Mouse (Mus musculus) ovary, adult 18-20 months (tissue): ENCODE data around the gene Dpf1.
A peak's percentile ranks its signal among the peaks of the same experiment; 100 is the strongest.

ENCODE experiments used
- DNase-seq: peaks from one replicate; pipeline ENCODE4 v3.0.0; 2022; ENCODE audit warnings: low spot score, mixed read lengths

Gene Dpf1

DNA sequence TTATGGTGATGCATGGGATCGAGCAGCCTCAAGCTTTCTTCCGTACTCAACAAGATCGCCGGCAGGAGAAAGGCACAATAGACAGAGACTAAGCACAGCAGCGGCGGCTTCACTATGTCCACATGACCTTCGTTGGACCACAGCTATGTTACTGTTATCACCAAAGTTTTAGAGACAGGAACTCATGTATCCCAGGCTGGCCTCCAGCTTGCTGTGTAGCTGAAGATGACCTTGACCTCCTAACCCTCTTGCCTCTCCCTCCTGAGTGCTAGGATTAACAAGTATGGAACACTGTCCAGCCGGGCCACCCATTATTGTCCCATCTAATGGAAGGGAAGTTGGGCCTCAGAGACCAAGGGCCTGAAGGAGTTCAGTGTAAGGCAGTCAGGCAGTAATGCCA, 37.1 kb downstream of the Dpf1 start:
- DNase-seq: peak; percentile 54

DNA sequence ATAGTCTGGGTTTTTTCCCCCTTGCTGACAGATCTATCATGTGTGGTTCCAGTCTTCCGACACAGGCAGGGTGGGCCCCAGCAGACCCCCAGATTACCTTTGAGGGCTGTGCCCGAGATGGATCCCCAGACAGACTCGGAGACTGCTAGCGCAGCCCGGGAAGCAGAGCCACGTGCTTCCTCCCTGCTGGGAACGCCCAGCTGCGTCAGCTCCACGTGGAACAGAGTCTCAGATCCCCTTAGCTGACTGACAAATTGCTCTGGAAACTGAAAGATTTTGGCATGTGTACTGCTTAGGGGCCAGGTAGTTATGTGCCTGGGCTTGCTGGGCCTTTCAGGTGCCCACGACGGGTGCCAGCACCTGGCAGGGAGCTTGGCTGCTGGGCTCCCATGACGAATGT, 38.0 kb downstream of the Dpf1 start:
- no peak for DNase-seq

DNA sequence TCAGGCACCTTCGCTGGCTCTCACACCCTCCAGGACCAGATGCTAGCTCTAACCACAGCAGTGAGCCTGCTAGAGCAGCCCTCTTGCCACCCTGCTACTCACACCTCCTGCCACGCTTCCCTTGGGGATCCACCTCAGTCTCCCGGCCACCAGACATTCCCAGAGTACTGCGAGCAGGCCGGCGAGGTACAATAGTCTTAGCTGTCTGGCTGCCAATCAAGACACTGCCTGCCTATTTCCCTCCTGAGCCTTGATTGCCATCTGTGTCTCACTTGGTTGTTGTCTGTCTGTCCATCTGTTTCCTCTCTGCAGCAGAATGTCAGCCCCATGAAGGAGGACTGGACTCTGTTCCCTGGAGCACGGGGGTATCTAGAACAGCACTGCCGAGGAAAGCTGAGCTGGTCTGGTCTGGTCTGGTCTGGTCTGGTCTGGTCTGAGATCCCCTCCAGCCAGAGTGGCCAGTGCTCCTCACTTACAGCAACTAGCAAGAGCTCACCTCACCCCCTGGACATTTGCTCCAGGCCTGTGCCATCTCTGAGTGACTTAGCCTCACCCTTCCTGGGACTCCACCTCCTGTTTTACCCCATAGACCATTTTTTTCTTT, 38.8 kb downstream of the Dpf1 start:
- no peak for DNase-seq

DNA sequence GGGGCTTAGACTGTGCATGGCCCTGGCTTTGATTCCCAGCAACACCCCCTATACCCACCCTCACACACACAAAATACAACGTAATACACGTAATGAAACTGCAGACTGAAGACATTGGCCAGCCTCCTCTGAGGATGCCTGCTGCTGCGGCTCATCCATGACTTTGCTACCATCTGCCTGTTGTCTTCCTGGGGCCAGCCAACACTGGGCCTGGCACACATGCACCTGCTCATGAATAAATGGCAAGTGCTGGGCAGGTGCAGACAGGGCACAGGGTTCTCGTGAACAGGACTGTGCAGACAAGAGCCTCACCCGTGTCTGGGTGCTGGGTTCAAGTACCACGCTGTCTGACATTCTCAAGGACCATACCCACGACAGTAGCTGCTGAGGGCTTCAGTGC, 40.0 kb downstream of the Dpf1 start:
- DNase-seq: no peak

DNA sequence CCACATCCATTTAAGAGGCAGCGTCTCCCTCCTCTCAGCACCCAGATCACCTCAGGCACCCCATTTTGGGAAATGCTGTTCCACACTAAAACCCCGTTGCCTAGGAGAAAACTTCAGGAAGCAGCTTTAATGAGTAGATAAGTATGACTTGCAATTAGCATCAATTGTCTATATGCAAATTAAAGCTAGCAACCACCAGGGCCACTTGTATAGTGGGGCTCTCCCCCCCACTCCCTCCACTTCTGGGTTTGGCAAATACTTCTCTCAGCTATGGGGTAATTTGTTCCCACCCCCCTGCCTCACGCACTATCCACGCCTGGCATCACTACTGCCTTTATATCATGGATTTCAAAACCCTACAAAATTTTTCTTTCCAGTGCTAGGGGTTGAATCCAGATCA, 41.8 kb downstream of the Dpf1 start:
- no peak for DNase-seq

DNA sequence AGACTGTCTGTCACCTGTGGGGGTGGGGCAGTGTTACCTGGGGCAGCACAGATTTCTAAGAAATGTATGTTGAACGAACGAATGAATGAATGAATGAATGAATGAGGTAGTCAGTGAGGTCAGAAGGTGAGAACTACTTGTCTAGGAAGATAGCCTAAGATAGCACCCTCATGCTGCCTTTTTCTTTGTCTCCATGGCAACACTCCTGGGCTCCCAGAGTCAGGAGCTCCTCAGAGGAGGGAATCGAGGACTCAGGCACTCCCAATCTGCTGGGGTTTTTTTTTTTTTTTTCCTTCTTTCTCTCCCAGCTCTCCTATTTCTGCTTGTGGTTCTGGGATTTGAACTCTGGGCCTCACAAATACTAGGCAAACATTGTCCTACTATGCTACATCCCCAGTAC, 42.5 kb downstream of the Dpf1 start:
- no peak for DNase-seq

DNA sequence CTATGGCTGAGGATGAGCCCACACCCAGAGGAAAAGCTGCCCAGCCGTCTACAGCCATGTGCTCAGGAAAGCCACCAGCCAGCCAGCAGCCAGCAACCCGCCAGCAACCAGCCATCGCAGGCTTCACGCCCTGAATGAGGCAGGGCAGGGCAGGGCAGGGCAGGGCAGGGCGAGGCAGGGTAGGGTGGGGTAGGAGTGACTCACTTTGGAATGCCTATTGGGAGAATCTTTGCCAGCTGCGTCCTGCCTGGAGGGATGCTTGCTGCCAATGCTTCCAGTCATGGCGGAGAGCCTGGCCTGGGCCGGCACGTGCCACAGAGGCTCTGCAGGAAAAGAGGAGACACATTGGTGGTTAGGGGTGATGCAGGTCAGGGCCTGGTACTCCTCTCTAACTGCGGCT, 46.7 kb downstream of the Dpf1 start:
- no peak for DNase-seq

DNA sequence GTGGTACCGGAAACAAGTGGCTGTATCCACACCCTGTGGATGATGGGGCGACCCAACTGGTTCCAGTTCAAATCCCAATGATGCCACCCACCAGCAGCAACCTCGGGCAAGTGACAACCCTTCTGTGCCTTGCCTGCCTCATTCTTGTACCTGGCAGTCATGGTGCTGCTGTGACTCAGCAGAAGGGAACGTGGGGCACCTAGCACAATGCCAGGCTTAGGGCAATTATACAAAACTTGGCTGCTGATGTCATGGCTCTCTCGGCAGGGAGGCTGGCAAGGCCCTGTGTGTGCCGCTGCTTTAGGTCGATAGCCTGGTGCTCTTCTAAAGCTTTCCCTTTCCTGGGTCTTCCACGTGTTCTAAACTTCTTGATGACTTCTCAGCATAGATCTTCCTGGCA, 48.5 kb downstream of the Dpf1 start:
- no peak for DNase-seq

DNA sequence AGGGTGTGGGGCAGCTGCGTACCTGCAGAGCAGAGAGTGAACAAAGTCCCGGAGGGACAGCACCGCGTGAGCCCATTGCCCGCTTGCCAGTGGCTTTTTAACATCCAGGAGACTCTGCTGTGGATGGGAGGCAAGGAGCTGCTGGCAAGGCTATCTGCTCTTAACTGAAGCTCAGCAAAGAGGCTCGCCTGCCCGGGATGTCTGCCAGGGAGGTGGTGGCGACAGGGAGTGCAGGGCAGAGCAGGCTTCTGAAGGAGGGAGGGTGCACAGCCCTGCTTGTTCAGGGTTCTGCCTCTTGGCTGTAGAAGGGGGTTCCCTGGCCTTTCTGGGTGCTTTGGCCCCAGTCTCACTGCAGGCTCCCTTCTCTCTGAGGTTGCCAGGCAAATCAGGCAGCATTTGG, 50.4 kb downstream of the Dpf1 start:
- DNase-seq: peak; percentile 82

DNA sequence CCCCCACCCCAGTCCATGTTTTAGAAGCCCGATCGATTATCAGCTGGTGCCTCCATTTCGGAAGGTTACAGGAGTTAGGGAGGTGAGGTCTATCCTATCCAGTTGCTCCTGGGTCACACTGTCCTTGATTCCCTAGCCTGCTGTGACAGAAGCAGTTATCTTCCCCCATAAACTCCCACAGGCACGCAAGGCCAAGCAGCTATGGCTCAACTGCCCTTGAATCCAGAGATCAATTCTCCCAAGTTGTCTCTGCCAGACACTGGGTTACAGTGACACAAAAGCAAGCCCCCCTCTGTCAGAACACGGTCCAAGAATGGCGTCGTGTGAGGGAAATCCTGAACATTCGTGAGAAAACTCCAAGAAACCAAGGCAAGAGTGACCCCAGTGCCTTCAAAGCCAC, 51.7 kb downstream of the Dpf1 start:
- peak; percentile 71 for DNase-seq

DNA sequence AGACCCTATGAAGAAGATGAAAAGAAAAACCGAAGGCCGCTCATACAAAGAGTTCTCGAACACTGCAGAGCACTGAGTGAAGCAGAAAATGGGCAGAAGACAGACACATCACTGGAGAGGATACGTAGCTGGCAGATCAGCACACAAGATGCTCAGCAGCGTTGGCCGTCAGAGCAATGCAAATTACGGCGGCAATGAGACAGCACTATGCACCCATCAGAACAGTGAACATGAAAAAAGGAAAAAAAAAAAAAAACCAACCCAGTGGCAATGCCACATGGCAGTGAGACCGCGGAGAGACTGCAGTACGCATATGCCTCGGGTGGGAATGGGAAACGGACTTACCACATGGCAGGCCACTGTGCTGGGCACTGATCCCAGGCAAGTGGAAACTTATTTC, 57.7 kb downstream of the Dpf1 start:
- DNase-seq: no peak

DNA sequence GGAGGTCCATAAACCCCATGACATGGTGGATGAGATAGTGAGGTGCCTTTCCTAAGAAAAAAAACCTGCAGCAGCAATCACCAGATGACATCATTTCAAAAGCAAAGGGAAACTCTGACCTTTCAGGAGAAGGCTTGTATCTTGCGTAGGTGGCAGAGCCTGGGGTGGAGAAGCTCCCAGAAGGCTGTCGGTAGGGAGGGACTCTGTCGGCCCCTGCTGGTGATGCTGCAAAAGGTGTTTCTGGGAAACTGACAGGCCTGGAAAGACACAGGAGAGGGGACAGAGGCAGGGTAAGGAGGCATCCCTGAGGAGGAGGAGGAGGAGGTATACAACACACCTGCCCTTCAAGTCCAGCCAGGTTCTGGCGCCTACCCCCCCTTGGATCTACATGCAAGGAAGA, 60.3 kb downstream of the Dpf1 start:
- peak; percentile 33 for DNase-seq

DNA sequence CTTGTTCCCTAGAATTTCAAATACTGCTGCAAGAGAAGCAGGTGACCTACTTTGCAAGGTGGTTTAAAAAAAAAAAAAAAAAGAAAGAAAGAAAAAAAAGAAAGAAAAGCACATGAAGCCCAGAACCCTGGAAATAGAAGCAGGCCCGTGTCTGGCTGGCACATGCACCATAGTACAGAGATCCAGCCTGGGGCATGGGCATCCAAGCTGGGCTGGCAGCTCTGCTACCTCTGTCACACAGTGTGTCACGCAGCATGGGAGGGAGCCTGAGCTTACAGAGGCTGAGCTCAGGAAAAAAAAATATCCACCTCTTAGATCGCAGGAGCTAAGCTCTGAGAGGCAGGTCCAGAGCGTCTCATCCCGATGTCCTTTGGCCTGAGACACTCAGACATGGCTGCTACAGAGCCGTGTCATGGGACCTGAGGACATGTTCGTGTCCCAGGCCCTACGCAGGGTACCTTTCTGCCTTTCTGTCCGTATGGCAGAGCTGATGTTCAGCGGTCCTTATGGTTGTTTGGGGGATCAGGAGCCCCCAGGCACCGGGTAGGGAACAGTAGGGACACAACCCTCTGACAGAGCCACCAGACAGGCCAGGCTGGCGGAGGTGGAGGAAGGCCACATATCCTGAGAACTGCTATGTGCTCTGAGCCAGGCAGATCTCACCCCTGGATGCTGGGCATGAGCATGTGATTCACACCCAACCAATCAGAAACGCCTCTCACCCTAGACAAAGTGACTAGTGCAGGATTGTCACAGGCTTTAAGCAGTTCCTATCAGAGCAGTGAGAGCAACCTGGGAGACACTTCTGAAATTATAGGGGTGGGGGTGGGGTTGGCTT, 63.6 kb downstream of the Dpf1 start:
- DNase-seq: no peak
